Mouse (Mus musculus) ES-E14 (cell line): ENCODE measurements around the gene Hoxa1.

Experiments used
- CHD2 ChIP-seq: IDR thresholded peaks from 2 replicates; pipeline ENCODE4 v1.6.1; 2014; ENCODE audit warnings: mild to moderate bottlenecking, low read depth, low read length, inconsistent platforms
- HCFC1 ChIP-seq: IDR thresholded peaks from 2 replicates; pipeline ENCODE4 v1.6.1; 2012; ENCODE audit warnings: low read length, inconsistent platforms, borderline replicate concordance; ENCODE audit not compliant: insufficient read depth

DNA sequence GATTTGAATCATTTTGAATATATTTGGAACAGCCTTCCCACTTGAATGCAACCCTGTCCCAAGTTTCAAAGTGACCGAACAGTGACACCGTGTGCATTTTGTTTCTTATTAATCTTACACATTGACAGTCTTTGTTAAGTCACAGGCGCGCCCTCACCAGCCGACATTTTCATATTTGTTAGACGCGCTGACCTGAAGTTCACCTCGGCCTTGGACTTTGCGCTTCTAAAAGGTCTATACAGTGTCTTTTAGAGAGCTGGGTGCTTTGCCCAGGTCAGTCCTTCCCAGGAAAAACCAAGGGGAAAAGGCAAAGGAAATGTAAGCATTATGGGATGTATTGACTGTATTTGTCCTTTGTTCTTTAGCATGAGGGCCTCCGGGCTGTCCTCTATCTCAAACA is 36.6 kb upstream of the Hoxa1 start:
- no peak for TF ChIP-seq HCFC1
- no peak for TF ChIP-seq CHD2
